Mouse (Mus musculus) myocyte (in vitro differentiated cells): ENCODE results near the gene Sbk1.

Experiments used
- E2F4 ChIP-seq: IDR thresholded peaks from one replicate; pipeline ENCODE4 v1.6.1; 2011; ENCODE audit warnings: mild to moderate bottlenecking, control low read depth, moderate library complexity; ENCODE audit not compliant: insufficient read depth
- MAX ChIP-seq: IDR thresholded peaks from one replicate; pipeline ENCODE4 v1.6.1; 2011; ENCODE audit warnings: low read depth, mild to moderate bottlenecking, control low read depth
- MYOG ChIP-seq, 3 experiments: IDR thresholded peaks; one replicate each; pipeline ENCODE4 v1.6.1; 2011; ENCODE audit warnings: control low read depth in 2 of 3, low read depth in 2 of 3, mild to moderate bottlenecking in 2 of 3; ENCODE audit not compliant: insufficient read length in 2 of 3, control insufficient read depth in 1 of 3, insufficient read depth in 1 of 3
- POLR2A ChIP-seq: IDR thresholded peaks from one replicate; pipeline ENCODE4 v1.6.1; 2011; ENCODE audit warnings: low read depth, mild to moderate bottlenecking, control low read depth, moderate library complexity; ENCODE audit not compliant: insufficient read length
- POLR2AphosphoS2 ChIP-seq: IDR thresholded peaks from one replicate; pipeline ENCODE4 v1.6.1; 2011; ENCODE audit warnings: low read depth, control low read depth; ENCODE audit not compliant: insufficient read length

DNA sequence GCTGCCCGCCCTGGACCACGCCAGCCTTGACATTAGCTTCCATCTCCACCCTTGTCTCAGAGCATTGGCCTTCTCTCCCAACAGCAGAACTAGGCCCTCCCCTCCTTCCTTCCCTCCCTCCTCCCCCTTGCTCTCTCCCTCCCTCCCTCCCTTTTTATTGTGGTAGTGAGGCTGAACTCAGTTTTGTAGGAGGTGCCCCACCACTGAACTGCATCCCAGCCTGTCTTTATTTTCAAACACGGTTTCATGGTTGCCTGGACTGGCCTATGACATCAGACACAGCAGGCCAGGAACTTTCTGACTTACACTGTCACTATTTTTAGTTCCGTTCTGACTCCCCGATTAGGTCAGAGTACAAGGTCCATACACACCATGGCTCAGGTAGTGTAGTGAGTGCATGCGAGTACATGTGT lies 67.8 kb downstream of the Sbk1 start:
- TF ChIP-seq POLR2AphosphoS2 (no peak), E2F4 (no peak), MAX (no peak), POLR2A (no peak), MYOG (IDR thresholded peaks at IDR 0.05; ENCODE audit: control insufficient read depth in 1 of 3, insufficient read depth in 1 of 3, insufficient read length in 2 of 3, low read depth in 2 of 3) (no peak)
